Mouse (Mus musculus) hindbrain, embryonic 15.5 days (tissue): ENCODE measurements around the gene Shank1. TPM values are rescaled to one million over a fixed set of nuclear protein-coding genes. Genes with fewer than 3 reads are reported as not detected.

Experiments used
- ATAC-seq: fragments of 200-750 bp; cut with Nextera tagmentation; 2 replicates; pipeline ENCODE4 v1.8.0; 2017; ENCODE audit warnings: low read depth, moderate number of reproducible peaks, moderate TSS enrichment; ENCODE audit not compliant: low FRiP score
- H3K27ac ChIP-seq: fragments of 300-500 bp; sonication (generic); replicated peaks from 2 replicates; pipeline ENCODE4 v1.5.1; 2015; ENCODE audit warnings: mild to moderate bottlenecking, inconsistent platforms
- H3K27me3 ChIP-seq: fragments of 300-500 bp; sonication (generic); 2 replicates; pipeline ENCODE4 v1.6.1; 2015; ENCODE audit warnings: control low read depth, inconsistent platforms
- H3K36me3 ChIP-seq: fragments of 300-500 bp; sonication (generic); 2 replicates; pipeline ENCODE4 v1.6.1; 2015; ENCODE audit warnings: control low read depth, inconsistent platforms
- H3K4me1 ChIP-seq: fragments of 300-500 bp; sonication (generic); replicated peaks from 2 replicates; pipeline ENCODE4 v1.6.1; 2015; ENCODE audit warnings: control low read depth, inconsistent platforms
- H3K4me2 ChIP-seq: fragments of 300-500 bp; sonication (generic); 2 replicates; pipeline ENCODE4 v1.6.1; 2015; ENCODE audit warnings: moderate library complexity, mild to moderate bottlenecking, inconsistent platforms
- H3K4me3 ChIP-seq: fragments of 300-500 bp; sonication (generic); 2 replicates; pipeline ENCODE4 v1.5.1; 2015; ENCODE audit warnings: mild to moderate bottlenecking, inconsistent platforms
- H3K9ac ChIP-seq: fragments of 300-500 bp; sonication (generic); 2 replicates; pipeline ENCODE4 v1.6.1; 2015; ENCODE audit warnings: inconsistent platforms
- H3K9me3 ChIP-seq: fragments of 300-500 bp; sonication (generic); 2 replicates; pipeline ENCODE4 v1.6.1; 2016; ENCODE audit warnings: control low read depth, inconsistent platforms
- WGBS: fragments of 180-500 bp; shearing (Covaris S2); methylation state at CpG from one replicate; pipeline ENCODE4 v1.1.7; 2015; 5-methylcytosine and 5-hydroxymethylcytosine counted together
- polyA plus RNA-seq: library from polyadenylated mRNA; unstranded; fragments of >200 nt; fragmentation: Nextera tagmentation; extraction: Ambion mirVana; gene quantifications from 2 replicates; pipeline ENCODE4 v1.2.1, GENCODE M21; 2015

The Shank1 gene
- 38.7 and 42.3 TPM in 2 replicates for polyA plus RNA-seq

DNA sequence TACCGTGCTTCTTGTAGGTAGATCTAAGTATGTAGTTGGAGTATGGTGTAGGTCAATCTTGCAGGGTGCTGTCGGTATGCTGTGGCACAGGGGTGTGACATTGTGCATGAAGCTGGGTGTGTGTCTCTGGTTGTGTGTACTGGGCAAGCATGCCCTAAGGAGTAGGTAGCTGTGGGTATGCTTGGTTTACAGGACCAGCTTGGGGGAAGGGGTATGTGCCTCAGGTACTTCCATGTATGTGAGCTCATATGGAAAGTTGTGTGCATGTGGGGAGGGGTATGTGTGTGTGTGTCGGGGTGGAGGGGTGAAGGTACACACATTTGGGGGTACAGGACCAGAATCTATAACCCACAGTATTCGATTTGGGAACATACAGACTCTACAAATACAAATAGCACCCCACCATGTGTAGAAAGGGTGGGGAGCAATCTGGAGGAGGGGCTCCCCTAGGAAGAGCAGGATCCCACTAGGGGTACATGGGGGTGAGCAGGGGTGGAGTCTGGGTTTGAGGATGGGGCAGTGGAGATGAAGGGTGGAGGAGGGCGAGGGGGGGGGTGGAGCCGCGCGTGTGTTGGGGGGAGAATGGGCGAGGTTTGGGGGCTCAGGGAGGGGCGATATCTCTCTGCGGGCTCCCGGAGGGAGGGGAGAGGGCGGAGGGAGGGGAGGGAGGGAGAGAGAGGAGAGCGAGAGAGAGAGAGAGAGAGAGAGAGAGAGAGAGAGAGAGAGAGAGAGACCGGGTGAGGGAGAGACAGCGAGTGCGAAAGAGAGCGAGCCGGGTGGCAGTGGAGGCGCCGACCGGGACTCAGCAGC, at the start of gene Shank1:
Gene Shank1, plus strand, starts transcription at position 779 of the 810 bp plus-strand sequence.
- H3K9ac ChIP-seq, result peak within 1 kb of the TSS; percentile 81
- H3K4me3 ChIP-seq, result peak within 1 kb of the TSS; percentile 73
- no peaks in the 10 kb centered on the region for H3K9me3 ChIP-seq
- ATAC-seq, result no peak
- H3K36me3 ChIP-seq, result peaks cover 17% of the 10 kb centered on the region
- 21% methylated on average over 12 of the region's 22 CpGs for WGBS
- H3K27me3 ChIP-seq, result no peaks in the 10 kb centered on the region
- H3K4me2 ChIP-seq, result peak within 1 kb of the TSS; percentile 93
- H3K4me1 ChIP-seq, result peaks cover 27% of the 10 kb centered on the region
- H3K27ac ChIP-seq, result peak within 1 kb of the TSS; percentile 80

- Histone ChIP-seq H3K4me3 (no peak overlapping the region), H3K9ac (no peak overlapping the region), H3K4me2 (no peak overlapping the region), H3K27me3 (0 out of 2 replicates have a peak, but pooled peaks cover 4% of the 10 kb centered on the region), H3K9me3 (no peaks in the 10 kb centered on the region), H3K36me3 (no peaks in the 10 kb centered on the region), H3K4me1 (peaks cover 8% of the 10 kb centered on the region), H3K27ac (no peak overlapping the region)
- 81% methylated on average over 6 of the region's 6 CpGs for WGBS
- ATAC-seq, result no peak
Observed at GRCm38 (mm10) chr7:44260410-44260809, 49.6 kb upstream of the Shank1 start.

GRCm38 (mm10) chr7:44261147-44261546, 48.9 kb upstream of the Shank1 start, which contains the start of gene Gm15517:
Gene Gm15517, plus strand, starts transcription at chr7:44261447.
- no peaks in the 10 kb centered on the region for H3K9me3 ChIP-seq
- H3K9ac ChIP-seq, result no peak within 1 kb of the TSS
- H3K27ac ChIP-seq, result no peak within 1 kb of the TSS
- H3K36me3 ChIP-seq, result no peaks in the 10 kb centered on the region
- no peak within 1 kb of the TSS for H3K4me2 ChIP-seq
- 0 out of 2 replicates have a peak, but pooled peaks cover 4% of the 10 kb centered on the region for H3K27me3 ChIP-seq
- no peak within 1 kb of the TSS for H3K4me3 ChIP-seq
- H3K4me1 ChIP-seq, result peaks cover 8% of the 10 kb centered on the region
- ATAC-seq, result no peak
- 35% methylated on average over 5 of the region's 5 CpGs for WGBS

DNA sequence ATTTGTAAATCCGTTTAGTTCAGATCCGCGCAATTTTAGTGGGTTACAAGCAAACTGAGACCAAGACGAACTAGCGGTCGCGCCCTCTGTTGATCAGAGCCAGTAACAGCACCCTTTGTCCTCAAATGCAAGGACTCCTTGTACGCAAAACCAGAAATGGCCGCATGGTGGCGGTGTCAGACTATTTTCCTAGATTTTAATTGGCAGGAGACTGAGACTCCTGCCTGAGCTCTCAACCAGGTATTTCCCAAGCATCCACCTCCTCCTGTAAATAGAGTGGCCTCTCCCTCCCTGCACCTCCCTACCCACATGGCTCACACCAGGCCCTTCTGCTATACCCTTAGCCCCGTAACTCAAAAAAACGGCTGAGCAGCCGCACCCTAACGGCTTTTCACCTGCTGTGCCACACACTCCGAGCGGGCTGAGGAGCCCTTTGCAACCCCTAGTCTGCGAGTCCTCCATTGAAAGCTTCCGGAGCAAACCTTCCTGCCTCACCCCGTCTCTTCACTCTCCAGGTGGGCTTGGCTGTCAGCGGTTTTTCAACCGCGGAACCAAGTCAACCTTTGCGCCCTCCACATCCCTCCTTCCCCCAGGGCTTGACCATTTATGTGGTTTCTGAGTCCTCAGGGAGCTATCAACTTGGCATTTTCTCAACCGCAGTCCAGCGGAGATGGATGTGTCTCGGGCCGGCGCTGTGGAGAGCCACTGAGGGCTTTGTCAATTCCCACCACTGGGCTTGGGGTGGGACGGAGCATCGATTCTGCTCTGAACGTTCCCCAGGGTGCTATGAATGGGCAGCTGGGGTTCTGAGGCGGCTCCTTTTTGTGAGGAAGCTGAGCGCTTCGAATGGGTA, 47.0 kb upstream of the Shank1 start:
- no peaks in the 10 kb centered on the region for H3K36me3 ChIP-seq

GRCm38 (mm10) chr7:44268117-44268516, 41.9 kb upstream of the Shank1 start:
- Histone ChIP-seq H3K9ac (no peak overlapping the region), H3K27me3 (no peaks in the 10 kb centered on the region), H3K4me1 (peaks cover 5% of the 10 kb centered on the region), H3K9me3 (no peaks in the 10 kb centered on the region), H3K36me3 (no peaks in the 10 kb centered on the region), H3K27ac (no peak overlapping the region), H3K4me2 (no peak overlapping the region), H3K4me3 (no peak overlapping the region)
- no peak for ATAC-seq
- 88% methylated on average over 11 of the region's 11 CpGs for WGBS

More for the DNA sequence above, 47.0 kb upstream of the Shank1 start:
- peak overlapping the region; percentile 78 for H3K4me2 ChIP-seq
- under 1% methylated on average over 34 of the region's 34 CpGs for WGBS
- peak overlapping the region; percentile 51 for H3K9ac ChIP-seq
- 0 out of 2 replicates have a peak, but pooled peaks cover 4% of the 10 kb centered on the region for H3K27me3 ChIP-seq
- peak; percentile 87 for ATAC-seq
- peak overlapping the region; percentile 38 for H3K4me3 ChIP-seq
- peaks cover 8% of the 10 kb centered on the region for H3K4me1 ChIP-seq
- peak overlapping the region; percentile 76 for H3K27ac ChIP-seq
- H3K9me3 ChIP-seq, result no peaks in the 10 kb centered on the region

GRCm38 (mm10) chr7:44269397-44269796, 40.7 kb upstream of the Shank1 start:
- no peak for ATAC-seq
- no peaks in the 10 kb centered on the region for H3K9me3 ChIP-seq
- H3K27ac ChIP-seq, result no peak overlapping the region
- H3K4me1 ChIP-seq, result no peaks in the 10 kb centered on the region
- H3K36me3 ChIP-seq, result no peaks in the 10 kb centered on the region
- H3K27me3 ChIP-seq, result 0 out of 2 replicates have a peak, but pooled peaks cover 4% of the 10 kb centered on the region
- H3K9ac ChIP-seq, result no peak overlapping the region
- H3K4me2 ChIP-seq, result no peak overlapping the region
- 84% methylated on average over 2 of the region's 2 CpGs for WGBS
- H3K4me3 ChIP-seq, result no peak overlapping the region

GRCm38 (mm10) chr7:44271309-44271708, 38.7 kb upstream of the Shank1 start:
- ATAC-seq, result no peak
- no peaks in the 10 kb centered on the region for H3K4me1 ChIP-seq
- no peaks in the 10 kb centered on the region for H3K9me3 ChIP-seq
- H3K9ac ChIP-seq, result no peak overlapping the region
- H3K4me3 ChIP-seq, result no peak overlapping the region
- 0 out of 2 replicates have a peak, but pooled peaks cover 4% of the 10 kb centered on the region for H3K27me3 ChIP-seq
- 78% methylated on average over 2 of the region's 2 CpGs for WGBS
- H3K27ac ChIP-seq, result no peak overlapping the region
- no peak overlapping the region for H3K4me2 ChIP-seq
- no peaks in the 10 kb centered on the region for H3K36me3 ChIP-seq

GRCm38 (mm10) chr7:44272546-44272945, 37.5 kb upstream of the Shank1 start:
- no peaks in the 10 kb centered on the region for H3K36me3 ChIP-seq
- no peak overlapping the region for H3K4me3 ChIP-seq
- 87% methylated on average over 7 of the region's 7 CpGs for WGBS
- H3K9ac ChIP-seq, result no peak overlapping the region
- no peak overlapping the region for H3K4me2 ChIP-seq
- no peaks in the 10 kb centered on the region for H3K4me1 ChIP-seq
- no peaks in the 10 kb centered on the region for H3K9me3 ChIP-seq
- H3K27ac ChIP-seq, result no peak overlapping the region
- no peak for ATAC-seq
- H3K27me3 ChIP-seq, result 0 out of 2 replicates have a peak, but pooled peaks cover 4% of the 10 kb centered on the region

GRCm38 (mm10) chr7:44273446-44273845, 36.6 kb upstream of the Shank1 start:
- ATAC-seq, result no peak
- Histone ChIP-seq H3K27me3 (0 out of 2 replicates have a peak, but pooled peaks cover 4% of the 10 kb centered on the region), H3K9me3 (no peaks in the 10 kb centered on the region), H3K4me1 (no peaks in the 10 kb centered on the region), H3K9ac (no peak overlapping the region), H3K4me2 (no peak overlapping the region), H3K4me3 (no peak overlapping the region), H3K36me3 (no peaks in the 10 kb centered on the region), H3K27ac (no peak overlapping the region)
- 43% methylated on average over 7 of the region's 7 CpGs for WGBS

DNA sequence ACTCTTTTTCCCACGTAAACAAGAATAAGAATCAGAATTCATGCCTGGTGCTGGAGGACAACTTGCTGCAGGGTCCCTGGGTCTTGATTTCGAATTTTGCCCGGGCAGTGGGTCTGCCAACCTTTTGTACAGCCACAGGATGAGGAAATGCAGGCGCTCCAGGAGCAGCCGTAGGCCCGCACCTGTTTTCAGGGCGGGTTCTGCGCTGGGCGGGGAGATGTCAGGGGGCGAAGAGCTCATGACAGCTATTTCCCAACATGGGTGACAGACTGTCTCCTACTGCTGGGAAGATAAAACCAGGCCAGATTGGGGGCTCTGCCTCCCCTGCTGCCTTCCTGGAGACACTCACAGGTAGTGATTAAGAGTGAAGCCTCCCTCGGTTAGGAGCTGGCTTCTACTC, 36.0 kb upstream of the Shank1 start:
- no peaks in the 10 kb centered on the region for H3K36me3 ChIP-seq
- no peak overlapping the region for H3K4me3 ChIP-seq
- ATAC-seq, result no peak
- H3K27ac ChIP-seq, result no peak overlapping the region
- no peak overlapping the region for H3K4me2 ChIP-seq
- no peak overlapping the region for H3K9ac ChIP-seq
- H3K4me1 ChIP-seq, result no peaks in the 10 kb centered on the region
- 44% methylated on average over 11 of the region's 11 CpGs for WGBS
- no peaks in the 10 kb centered on the region for H3K9me3 ChIP-seq
- 0 out of 2 replicates have a peak, but pooled peaks cover 4% of the 10 kb centered on the region for H3K27me3 ChIP-seq

- no peak overlapping the region for H3K4me3 ChIP-seq
- no peak for ATAC-seq
- no peak overlapping the region for H3K4me2 ChIP-seq
- no peak overlapping the region for H3K27ac ChIP-seq
- H3K9ac ChIP-seq, result no peak overlapping the region
- 84% methylated on average over 3 of the region's 3 CpGs for WGBS
- H3K4me1 ChIP-seq, result no peaks in the 10 kb centered on the region
- 0 out of 2 replicates have a peak, but pooled peaks cover 4% of the 10 kb centered on the region for H3K27me3 ChIP-seq
- H3K36me3 ChIP-seq, result no peaks in the 10 kb centered on the region
- no peaks in the 10 kb centered on the region for H3K9me3 ChIP-seq
Observed at GRCm38 (mm10) chr7:44275546-44275945, 34.5 kb upstream of the Shank1 start.
